Mouse (Mus musculus) olfactory bulb, adult 2 months (tissue): Measurements from ENCODE around the gene Rgl3. TPM values are rescaled to one million over a fixed set of nuclear protein-coding genes. Genes with fewer than 3 reads are reported as not detected.

Experiments
- H3K27ac ChIP-seq: fragments of 200-500 bp; 2 replicates; pipeline ENCODE4 v1.5.1; 2012; ENCODE audit warnings: low read depth, low read length; ENCODE audit not compliant: insufficient read depth
- H3K4me1 ChIP-seq: fragments of 200-500 bp; 2 replicates; pipeline ENCODE4 v1.6.1; 2012; ENCODE audit warnings: low read length; ENCODE audit not compliant: control insufficient read depth, insufficient read depth
- H3K4me3 ChIP-seq: fragments of 200-500 bp; 2 replicates; pipeline ENCODE4 v1.5.1; 2012; ENCODE audit warnings: mild to moderate bottlenecking, low read depth, low read length, moderate library complexity; ENCODE audit not compliant: insufficient read depth
- CTCF ChIP-seq: fragments of 200-500 bp; IDR thresholded peaks from 2 replicates; pipeline ENCODE4 v1.5.1; 2012; ENCODE audit warnings: low read depth, mild to moderate bottlenecking, low read length, moderate library complexity; ENCODE audit not compliant: insufficient read depth
- POLR2A ChIP-seq: fragments of 200-500 bp; IDR thresholded peaks from 2 replicates; pipeline ENCODE4 v1.6.1; 2012; ENCODE audit warnings: mild to moderate bottlenecking, low read depth, low read length, moderate library complexity; ENCODE audit not compliant: insufficient read depth
- WGBS: fragments of 180-500 bp; shearing (Covaris S2); methylation state at CpG from one replicate; pipeline ENCODE4 v1.1.7; 2018; 5-methylcytosine and 5-hydroxymethylcytosine counted together
- polyA plus RNA-seq: library from polyadenylated mRNA; stranded (reverse); fragments of >200 nt; gene quantifications from 2 replicates; pipeline ENCODE4 v1.2.4, GENCODE M21; 2012; ENCODE audit warnings: low replicate concordance; ENCODE audit not compliant: missing spikeins, insufficient read depth, insufficient read length

Rgl3 gene
- polyA plus RNA-seq, 1 experiment, result not detected

DNA sequence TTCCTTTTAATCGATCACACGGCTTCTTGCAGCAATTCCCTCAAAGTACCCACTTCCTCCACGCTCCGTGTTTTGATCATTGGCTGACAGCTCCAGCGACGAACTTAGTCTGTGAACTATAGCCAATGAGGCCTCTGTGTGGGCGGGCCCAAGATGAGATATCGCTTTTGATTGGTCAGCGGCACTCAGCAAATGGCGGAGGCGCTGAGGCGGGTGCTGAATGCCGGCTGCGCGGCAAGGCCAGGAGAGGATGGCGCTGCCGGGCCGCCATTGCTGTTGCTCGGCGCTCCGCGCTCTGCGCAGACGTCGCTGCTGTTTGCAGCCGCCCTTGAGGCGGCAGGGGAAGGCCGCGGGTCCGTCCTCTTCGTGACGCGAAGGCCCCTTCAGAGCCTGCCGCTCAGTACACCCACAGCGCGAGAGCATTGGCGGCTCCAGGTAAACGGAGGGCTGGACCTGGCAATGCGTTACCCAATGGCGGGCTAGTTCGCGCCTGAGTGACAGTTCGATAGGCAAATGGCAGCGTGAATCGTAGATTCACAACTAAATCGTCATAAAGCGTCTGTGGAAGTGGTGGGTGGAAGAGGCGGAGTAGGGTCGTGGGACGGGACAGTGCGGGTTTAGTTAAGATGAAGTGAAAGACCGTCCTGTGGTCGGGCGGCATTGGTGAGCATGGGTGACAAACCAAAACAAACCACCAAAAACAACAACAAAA is 33.5 kb downstream of the Rgl3 start, which contains the start of gene Swsap1:
Gene Swsap1 (plus strand): TSS at position 186 of the 712 bp plus-strand sequence.
- Histone ChIP-seq H3K27ac (peak within 1 kb of the TSS; percentile 96), H3K4me3 (peak within 1 kb of the TSS; percentile 68), H3K4me1 (peaks cover 24% of the 10 kb centered on the region)
- TF ChIP-seq CTCF (no peak), POLR2A (peak; percentile 84)
- WGBS, result 0% methylated on average over 54 of the region's 54 CpGs

DNA sequence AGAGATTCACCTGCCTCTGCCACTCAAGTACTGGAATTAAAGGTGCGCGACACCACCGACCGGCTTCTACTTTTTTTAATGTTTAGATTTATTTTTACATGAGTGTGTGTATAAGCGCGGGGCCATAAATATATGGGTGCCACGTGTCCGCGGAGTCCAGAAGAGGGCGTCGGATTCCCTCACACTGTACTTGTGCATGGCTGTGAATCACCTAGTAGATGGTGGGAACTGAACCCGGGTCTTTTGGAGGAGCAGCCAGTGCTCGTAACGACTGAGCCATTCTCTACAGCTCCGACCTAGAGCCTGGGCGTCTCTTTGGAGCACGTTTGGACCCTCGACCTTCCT is 34.0 kb downstream of the Rgl3 start:
- H3K27ac ChIP-seq, result peak overlapping the region; percentile 96
- H3K4me1 ChIP-seq, result peaks cover 20% of the 10 kb centered on the region
- H3K4me3 ChIP-seq, result peak overlapping the region; percentile 68
- no peak for TF ChIP-seq POLR2A
- 0 out of 2 replicates have a peak, but pooled peaks have one; percentile 18 for TF ChIP-seq CTCF
- 2% methylated on average over 18 of the region's 18 CpGs for WGBS

GRCm38 (mm10) chr9:21954635-21955034 is 34.6 kb downstream of the Rgl3 start:
- H3K27ac ChIP-seq, result no peak overlapping the region
- TF ChIP-seq POLR2A (no peak), CTCF (no peak)
- H3K4me3 ChIP-seq, result no peak overlapping the region
- 57% methylated on average over 3 of the region's 3 CpGs for WGBS
- H3K4me1 ChIP-seq, result peaks cover 19% of the 10 kb centered on the region

- H3K27ac ChIP-seq, result peak overlapping the region; percentile 91
- H3K4me3 ChIP-seq, result no peak overlapping the region
- H3K4me1 ChIP-seq, result peaks cover 22% of the 10 kb centered on the region
- TF ChIP-seq CTCF (no peak), POLR2A (no peak)
- 9% methylated on average over 3 of the region's 3 CpGs for WGBS
Measured at GRCm38 (mm10) chr9:21953600-21953999, 35.6 kb downstream of the Rgl3 start.

GRCm38 (mm10) chr9:21951977-21952376 is 37.3 kb downstream of the Rgl3 start:
- TF ChIP-seq CTCF (no peak), POLR2A (no peak)
- 72% methylated on average over 3 of the region's 3 CpGs for WGBS
- Histone ChIP-seq H3K27ac (no peak overlapping the region), H3K4me1 (peaks cover 36% of the 10 kb centered on the region), H3K4me3 (no peak overlapping the region)

DNA sequence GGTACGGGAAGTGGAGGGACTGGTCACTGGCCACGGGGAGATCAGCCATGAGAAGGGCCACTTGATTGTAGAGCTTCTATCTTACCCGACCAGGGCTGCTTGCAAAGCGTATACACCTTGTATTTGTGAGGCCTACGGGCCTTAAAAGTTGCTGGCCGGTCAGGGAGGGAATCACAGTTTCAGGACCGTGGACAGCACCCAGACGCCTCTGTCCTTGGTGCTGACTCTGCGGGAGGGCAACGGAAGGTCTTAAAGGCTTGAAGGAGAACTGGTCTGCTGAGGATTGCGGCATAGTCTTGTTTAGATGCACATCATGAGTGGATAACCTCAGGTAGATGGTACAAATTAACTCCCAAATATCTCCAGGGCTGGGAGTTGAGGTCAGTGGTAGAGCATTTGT is 38.9 kb downstream of the Rgl3 start:
- Histone ChIP-seq H3K4me1 (peaks cover 36% of the 10 kb centered on the region), H3K4me3 (no peak overlapping the region), H3K27ac (no peak overlapping the region)
- no peak for TF ChIP-seq POLR2A
- TF ChIP-seq CTCF, result no peak
- 37% methylated on average over 11 of the region's 11 CpGs for WGBS

DNA sequence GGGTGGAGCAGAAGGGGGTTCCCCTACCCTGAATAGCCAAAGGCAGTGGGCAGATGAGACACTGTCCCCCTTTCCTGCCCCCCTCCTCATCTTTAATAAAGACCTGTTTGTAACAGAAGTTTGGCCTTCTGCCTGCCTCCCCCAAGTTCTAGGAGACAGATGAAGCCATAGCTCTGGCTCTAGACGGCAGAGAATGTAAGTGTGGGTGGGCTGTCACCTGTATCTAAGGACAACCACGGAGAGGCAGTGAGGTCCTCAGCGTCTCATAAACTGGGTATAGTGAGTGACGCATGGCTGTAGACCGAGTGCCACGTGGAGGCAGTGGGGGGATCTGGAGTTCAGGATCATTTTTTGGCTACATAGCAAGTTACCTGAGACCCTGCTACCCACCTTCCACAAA is 40.5 kb downstream of the Rgl3 start:
- Histone ChIP-seq H3K4me1 (peaks cover 37% of the 10 kb centered on the region), H3K27ac (no peak overlapping the region), H3K4me3 (no peak overlapping the region)
- 50% methylated on average over 6 of the region's 6 CpGs for WGBS
- TF ChIP-seq CTCF (no peak), POLR2A (no peak)

DNA sequence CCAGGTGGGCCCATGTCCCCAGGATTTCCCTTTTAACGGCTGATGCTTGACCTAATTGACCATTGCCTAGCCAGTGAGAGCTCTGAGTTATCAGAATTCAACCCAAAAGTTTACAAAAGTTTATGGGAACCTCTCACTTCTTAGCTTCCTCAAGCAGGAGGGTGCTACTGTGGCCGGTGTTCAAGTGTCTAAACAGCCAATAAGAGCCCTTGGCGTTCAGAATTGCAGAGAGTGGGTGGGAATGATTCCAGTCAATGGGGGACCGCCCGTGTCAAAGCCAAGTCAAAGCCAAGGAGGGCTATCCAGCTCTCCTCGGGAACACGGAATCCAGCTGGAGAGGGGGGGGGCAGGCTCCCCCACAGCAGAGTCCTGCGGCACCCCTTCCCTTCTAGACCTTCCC is 41.1 kb downstream of the Rgl3 start:
- 35% methylated on average over 8 of the region's 8 CpGs for WGBS
- no peak overlapping the region for H3K4me3 ChIP-seq
- H3K4me1 ChIP-seq, result peaks cover 36% of the 10 kb centered on the region
- no peak overlapping the region for H3K27ac ChIP-seq
- TF ChIP-seq POLR2A (no peak), CTCF (no peak)

DNA sequence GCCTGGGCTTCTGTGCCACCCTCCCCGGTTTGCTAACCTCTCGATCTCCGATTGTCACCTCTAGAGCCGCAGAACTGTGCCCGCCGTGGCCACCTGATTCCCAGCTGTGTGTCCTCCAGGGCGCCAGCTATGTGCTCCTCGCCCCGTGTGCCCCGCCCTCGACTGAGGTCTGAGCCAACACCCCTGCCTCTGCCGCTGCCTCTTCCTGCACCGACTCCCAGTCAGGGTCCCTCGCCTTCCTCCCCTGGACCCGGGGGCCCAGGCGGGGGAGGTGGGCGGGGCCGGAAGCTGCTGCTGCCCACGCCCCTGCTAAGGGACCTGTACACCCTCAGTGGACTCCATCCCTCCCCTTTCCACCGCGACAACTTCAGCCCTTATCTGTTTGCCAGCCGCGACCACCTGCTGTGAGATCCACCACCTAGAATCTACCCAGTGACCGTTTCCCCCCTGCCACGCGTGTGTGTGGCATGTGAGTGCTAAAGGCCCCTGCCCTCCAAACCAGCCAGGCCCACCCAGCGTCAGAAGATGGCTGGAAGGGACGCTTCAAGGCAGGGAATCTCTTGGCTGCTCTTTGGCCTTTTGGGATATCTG is 41.6 kb downstream of the Rgl3 start:
- TF ChIP-seq POLR2A, result no peak
- no peak for TF ChIP-seq CTCF
- WGBS, result 27% methylated on average over 28 of the region's 28 CpGs
- Histone ChIP-seq H3K4me3 (no peak overlapping the region), H3K27ac (no peak overlapping the region), H3K4me1 (peaks cover 31% of the 10 kb centered on the region)
